Mouse (Mus musculus) stomach, postnatal 0 days (tissue): ENCODE data around the gene Acbd3.

Experiments
- CTCF ChIP-seq: IDR thresholded peaks from 2 replicates; pipeline ENCODE4 v1.5.1; 2016; ENCODE audit warnings: antibody characterized with exemption, low read depth, mild to moderate bottlenecking, moderate library complexity
- EP300 ChIP-seq: optimal IDR thresholded peaks from 2 replicates; pipeline ENCODE3; 2016; ENCODE audit warnings: antibody characterized with exemption

- TF ChIP-seq CTCF = no peak
- no peak for TF ChIP-seq EP300
Measured at GRCm38 (mm10) chr1:180792814-180793213, 67.0 kb downstream of the Acbd3 start.
